Mouse (Mus musculus): ENCODE measurements at regions not wholly inside any gene's neighbourhood (a gene's known extent, or its start where the extent isn't known, plus 50 kb on each side); places are given as distances from the start of the nearest gene placed in this dataset.

- 27% methylated on average over 1 of the region's 1 CpGs for WGBS
- H3K4me2 ChIP-seq = no peak overlapping the region
- no peak for ATAC-seq (ENCODE audit: insufficient read depth, low FRiP score, low read depth)
- H3K27ac ChIP-seq = no peak overlapping the region
- H3K4me1 ChIP-seq = no peaks in the 10 kb centered on the region
- no peaks in the 10 kb centered on the region for H3K27me3 ChIP-seq (replicated peaks)
- H3K9ac ChIP-seq = no peak overlapping the region
- no peaks in the 10 kb centered on the region for H3K9me3 ChIP-seq
- H3K36me3 ChIP-seq = no peaks in the 10 kb centered on the region
- no peak overlapping the region for H3K4me3 ChIP-seq (replicated peaks)
Observed at GRCm38 (mm10) chr16:63229135-63229534, 375.0 kb downstream of the Pros1 start.

GRCm38 (mm10) chr16:63229567-63229966 lies 375.5 kb downstream of the Pros1 start:
- H3K36me3 ChIP-seq = no peaks in the 10 kb centered on the region
- no peak overlapping the region for H3K27ac ChIP-seq
- H3K4me2 ChIP-seq = no peak overlapping the region
- 61% methylated on average over 3 of the region's 3 CpGs for WGBS
- no peak for ATAC-seq (ENCODE audit: insufficient read depth, low FRiP score, low read depth)
- H3K4me3 ChIP-seq (replicated peaks) = no peak overlapping the region
- no peaks in the 10 kb centered on the region for H3K9me3 ChIP-seq
- H3K4me1 ChIP-seq = no peaks in the 10 kb centered on the region
- H3K27me3 ChIP-seq (replicated peaks) = no peaks in the 10 kb centered on the region
- H3K9ac ChIP-seq = no peak overlapping the region

- no peaks in the 10 kb centered on the region for H3K4me1 ChIP-seq
- H3K4me3 ChIP-seq (replicated peaks) = no peak overlapping the region
- no peaks in the 10 kb centered on the region for H3K36me3 ChIP-seq
- no peak for ATAC-seq (ENCODE audit: insufficient read depth, low FRiP score, low read depth)
- 38% methylated on average over 5 of the region's 5 CpGs for WGBS
- no peaks in the 10 kb centered on the region for H3K9me3 ChIP-seq
- H3K4me2 ChIP-seq = no peak overlapping the region
- H3K27me3 ChIP-seq (replicated peaks) = no peaks in the 10 kb centered on the region
- H3K27ac ChIP-seq = no peak overlapping the region
- H3K9ac ChIP-seq = no peak overlapping the region
Observed at GRCm38 (mm10) chr16:63270173-63270572, 416.1 kb downstream of the Pros1 start.

- WGBS = 64% methylated on average over 1 of the region's 1 CpGs
- Histone ChIP-seq H3K4me1 (no peaks in the 10 kb centered on the region), H3K27me3 (replicated peaks) (no peaks in the 10 kb centered on the region), H3K4me2 (no peak overlapping the region), H3K4me3 (replicated peaks) (no peak overlapping the region), H3K27ac (no peak overlapping the region), H3K9me3 (no peaks in the 10 kb centered on the region), H3K36me3 (no peaks in the 10 kb centered on the region), H3K9ac (no peak overlapping the region)
- ATAC-seq (ENCODE audit: insufficient read depth, low FRiP score, low read depth) = no peak
Observed at GRCm38 (mm10) chr16:63277556-63277955, 423.4 kb downstream of the Pros1 start.

- Histone ChIP-seq H3K27ac (no peak overlapping the region), H3K36me3 (no peaks in the 10 kb centered on the region), H3K27me3 (replicated peaks) (no peaks in the 10 kb centered on the region), H3K9me3 (no peaks in the 10 kb centered on the region), H3K4me1 (no peaks in the 10 kb centered on the region), H3K4me3 (replicated peaks) (no peak overlapping the region), H3K4me2 (no peak overlapping the region), H3K9ac (no peak overlapping the region)
- no peak for ATAC-seq (ENCODE audit: insufficient read depth, low FRiP score, low read depth)
- 56% methylated on average over 2 of the region's 2 CpGs for WGBS
Observed at GRCm38 (mm10) chr16:63278259-63278697, 424.2 kb downstream of the Pros1 start.

- no peak for ATAC-seq (ENCODE audit: insufficient read depth, low FRiP score, low read depth)
- 58% methylated on average over 7 of the region's 7 CpGs for WGBS
Observed at GRCm38 (mm10) chr16:63287655-63288054, 433.5 kb downstream of the Pros1 start.

GRCm38 (mm10) chr16:63311676-63312075 lies 457.6 kb downstream of the Pros1 start:
- 85% methylated on average over 1 of the region's 1 CpGs for WGBS
- Histone ChIP-seq H3K27ac (no peak overlapping the region), H3K4me2 (no peak overlapping the region), H3K9me3 (no peaks in the 10 kb centered on the region), H3K4me1 (no peaks in the 10 kb centered on the region), H3K36me3 (no peaks in the 10 kb centered on the region), H3K9ac (no peak overlapping the region), H3K4me3 (replicated peaks) (no peak overlapping the region), H3K27me3 (replicated peaks) (no peaks in the 10 kb centered on the region)
- no peak for ATAC-seq (ENCODE audit: insufficient read depth, low FRiP score, low read depth)

More at GRCm38 (mm10) chr16:63287655-63288054, 433.5 kb downstream of the Pros1 start:
- H3K4me3 ChIP-seq (replicated peaks) = no peak overlapping the region
- H3K4me2 ChIP-seq = no peak overlapping the region
- no peak overlapping the region for H3K9ac ChIP-seq
- no peaks in the 10 kb centered on the region for H3K36me3 ChIP-seq
- no peaks in the 10 kb centered on the region for H3K9me3 ChIP-seq
- no peak overlapping the region for H3K27ac ChIP-seq
- no peaks in the 10 kb centered on the region for H3K4me1 ChIP-seq
- H3K27me3 ChIP-seq (replicated peaks) = no peaks in the 10 kb centered on the region

- Histone ChIP-seq H3K4me2 (no peak overlapping the region), H3K4me1 (no peaks in the 10 kb centered on the region), H3K4me3 (replicated peaks) (no peak overlapping the region), H3K9ac (no peak overlapping the region), H3K36me3 (no peaks in the 10 kb centered on the region), H3K9me3 (no peaks in the 10 kb centered on the region), H3K27me3 (replicated peaks) (no peaks in the 10 kb centered on the region), H3K27ac (no peak overlapping the region)
- no peak for ATAC-seq (ENCODE audit: insufficient read depth, low FRiP score, low read depth)
- 81% methylated on average over 1 of the region's 1 CpGs for WGBS
Observed at GRCm38 (mm10) chr16:63313544-63313943, 459.4 kb downstream of the Pros1 start.

- no peak overlapping the region for H3K4me2 ChIP-seq
- H3K9ac ChIP-seq = no peak overlapping the region
- no peak for ATAC-seq (ENCODE audit: insufficient read depth, low FRiP score, low read depth)
- no peak overlapping the region for H3K4me3 ChIP-seq (replicated peaks)
- WGBS = 55% methylated on average over 5 of the region's 5 CpGs
- H3K27me3 ChIP-seq (replicated peaks) = no peaks in the 10 kb centered on the region
- no peak overlapping the region for H3K27ac ChIP-seq
- H3K9me3 ChIP-seq = no peaks in the 10 kb centered on the region
- H3K4me1 ChIP-seq = no peaks in the 10 kb centered on the region
- no peaks in the 10 kb centered on the region for H3K36me3 ChIP-seq
Observed at GRCm38 (mm10) chr16:63319602-63320001, 465.5 kb downstream of the Pros1 start.

GRCm38 (mm10) chr16:63351511-63352125 lies 497.5 kb downstream of the Pros1 start:
- Histone ChIP-seq H3K4me3 (replicated peaks) (no peak overlapping the region), H3K27me3 (replicated peaks) (no peaks in the 10 kb centered on the region), H3K9ac (no peak overlapping the region), H3K36me3 (no peaks in the 10 kb centered on the region), H3K4me2 (no peak overlapping the region), H3K9me3 (no peaks in the 10 kb centered on the region), H3K27ac (no peak overlapping the region), H3K4me1 (no peaks in the 10 kb centered on the region)
- 83% methylated on average over 6 of the region's 6 CpGs for WGBS
- ATAC-seq (ENCODE audit: insufficient read depth, low FRiP score, low read depth) = no peak

- H3K4me1 ChIP-seq = no peaks in the 10 kb centered on the region
- no peak overlapping the region for H3K4me3 ChIP-seq (replicated peaks)
- H3K36me3 ChIP-seq = no peaks in the 10 kb centered on the region
- H3K4me2 ChIP-seq = no peak overlapping the region
- 83% methylated on average over 5 of the region's 5 CpGs for WGBS
- no peak for ATAC-seq (ENCODE audit: insufficient read depth, low FRiP score, low read depth)
- H3K27ac ChIP-seq = no peak overlapping the region
- H3K27me3 ChIP-seq (replicated peaks) = no peaks in the 10 kb centered on the region
- no peaks in the 10 kb centered on the region for H3K9me3 ChIP-seq
- H3K9ac ChIP-seq = no peak overlapping the region
Observed at GRCm38 (mm10) chr16:63369868-63370267, 494.1 kb downstream of the Epha3 start.

GRCm38 (mm10) chr16:63371275-63371674 lies 492.7 kb downstream of the Epha3 start:
- Histone ChIP-seq H3K9ac (no peak overlapping the region), H3K4me3 (replicated peaks) (no peak overlapping the region), H3K4me2 (no peak overlapping the region), H3K27ac (no peak overlapping the region), H3K27me3 (replicated peaks) (no peaks in the 10 kb centered on the region), H3K36me3 (no peaks in the 10 kb centered on the region), H3K9me3 (no peaks in the 10 kb centered on the region), H3K4me1 (no peaks in the 10 kb centered on the region)
- WGBS = 73% methylated on average over 5 of the region's 5 CpGs
- no peak for ATAC-seq (ENCODE audit: insufficient read depth, low FRiP score, low read depth)

GRCm38 (mm10) chr16:63404976-63405375 lies 459.0 kb downstream of the Epha3 start:
- Histone ChIP-seq H3K4me3 (replicated peaks) (no peak overlapping the region), H3K4me1 (no peaks in the 10 kb centered on the region), H3K27ac (no peak overlapping the region), H3K9ac (no peak overlapping the region), H3K4me2 (no peak overlapping the region), H3K9me3 (no peaks in the 10 kb centered on the region), H3K36me3 (no peaks in the 10 kb centered on the region), H3K27me3 (replicated peaks) (no peaks in the 10 kb centered on the region)
- no peak for ATAC-seq (ENCODE audit: insufficient read depth, low FRiP score, low read depth)
- WGBS = 93% methylated on average over 1 of the region's 1 CpGs
